Mouse (Mus musculus): ENCODE measurements around the gene D5Ertd579e. TPM values are rescaled to one million over a fixed set of nuclear protein-coding genes. Genes with fewer than 3 reads are reported as not detected.

Gene D5Ertd579e
- total and polyA plus RNA-seq, 3 experiments = 13.7 to 29.4 (median 22.9) TPM

- Histone ChIP-seq H3K4me3 (replicated peaks in 1 of 3; ENCODE audit: low read depth in 2 of 3, low read length in 2 of 3, poor library complexity in 1 of 3) (no peak overlapping the region), H3K79me2 (replicated peaks; ENCODE audit: control insufficient read depth, extremely low read depth, insufficient read depth, poor library complexity, severe bottlenecking) (no peaks in the 10 kb centered on the region), H3K27ac (ENCODE audit: insufficient read depth, low read depth) (no peak overlapping the region), H3K9ac (ENCODE audit: insufficient read depth, low read depth) (no peak overlapping the region), H3K4me2 (ENCODE audit: insufficient read depth, low read depth, poor library complexity, severe bottlenecking) (no peak overlapping the region), H3K9me3 (replicated peaks; ENCODE audit: low read length) (no peaks in the 10 kb centered on the region), H3K36me3 (replicated peaks in 1 of 2; ENCODE audit: control insufficient read depth in 1 of 2, insufficient read depth in 1 of 2, low read length in 1 of 2) (peaks cover 0 to 7% of the 10 kb centered on the region in 2 experiments), H3K4me1 (ENCODE audit: control insufficient read depth in 1 of 2, insufficient read depth in 2 of 2) (peaks cover 0 to 31% of the 10 kb centered on the region in 2 experiments), H3K27me3 (replicated peaks) (no peaks in the 10 kb centered on the region)
- no peak for TF ChIP-seq ETS1 (conservative IDR thresholded peaks at IDR 0.05; ENCODE audit: low read depth, low read length)
- TF ChIP-seq JUN (IDR thresholded peaks at IDR 0.05; ENCODE audit: insufficient read depth, low read depth, low read length) = no peak
- TF ChIP-seq IRF4 (IDR thresholded peaks at IDR 0.05; ENCODE audit: low read depth, low read length) = no peak
- TF ChIP-seq CTCF (conservative IDR thresholded peaks at IDR 0.05 in 1 of 2, IDR thresholded peaks at IDR 0.05 in 1 of 2; ENCODE audit: low read depth in 2 of 2, low read length in 2 of 2) = no peak
- no peak for TF ChIP-seq USF1 (IDR thresholded peaks at IDR 0.05; ENCODE audit: low read depth, low read length)
- TF ChIP-seq NELFE (IDR thresholded peaks at IDR 0.05; ENCODE audit: low read depth, low read length) = no peak
- no peak for TF ChIP-seq TBP (conservative IDR thresholded peaks at IDR 0.05; ENCODE audit: low read depth, low read length)
- no peak for TF ChIP-seq RAD21 (IDR thresholded peaks at IDR 0.05; ENCODE audit: low read depth, low read length)
- no peak for TF ChIP-seq CHD1 (IDR thresholded peaks at IDR 0.05; ENCODE audit: low read depth, low read length)
- TF ChIP-seq NRF1 (IDR thresholded peaks at IDR 0.05; ENCODE audit: low read depth, low read length) = no peak
- TF ChIP-seq EP300 (IDR thresholded peaks at IDR 0.05; ENCODE audit: low read length) = no peak
- no peak for TF ChIP-seq SMC3 (IDR thresholded peaks at IDR 0.05; ENCODE audit: low read depth, low read length)
- no peak for TF ChIP-seq GABPA (IDR thresholded peaks at IDR 0.05; ENCODE audit: insufficient replicate concordance, low read depth, low read length)
- TF ChIP-seq CHD2 (IDR thresholded peaks at IDR 0.05; ENCODE audit: low read length) = no peak
- no peak for TF ChIP-seq BHLHE40 (IDR thresholded peaks at IDR 0.05; ENCODE audit: low read depth, low read length)
- TF ChIP-seq SIN3A (IDR thresholded peaks at IDR 0.05; ENCODE audit: low read length) = no peak
- no peak for TF ChIP-seq MXI1 (IDR thresholded peaks at IDR 0.05; ENCODE audit: low read depth, low read length)
- no peak for TF ChIP-seq MAX (IDR thresholded peaks at IDR 0.05; ENCODE audit: low read length)
- dilution Hi-C loops (cut with MboI; ENCODE audit: extremely low pct_ligation_motif_present, extremely low pct_unique_long_range_greater_than_20kb, low sequenced_read_pairs) = no loop called here
- in situ Hi-C loops (cut with MboI; ENCODE audit: low pct_ligation_motif_present, low pct_unique_long_range_greater_than_20kb, low sequenced_read_pairs) = no loop called here
- no peak for DNase-seq (ENCODE audit: extremely low read depth)
These were observed 8.9 kb upstream of the D5Ertd579e start for GRCm38 (mm10) chr5:36704684-36705083.

GRCm38 (mm10) chr5:36700939-36701620 is 5.3 kb upstream of the D5Ertd579e start:
- no peak for TF ChIP-seq MXI1 (IDR thresholded peaks at IDR 0.05; ENCODE audit: low read depth, low read length)
- TF ChIP-seq NELFE (IDR thresholded peaks at IDR 0.05; ENCODE audit: low read depth, low read length) = no peak
- Histone ChIP-seq H3K27me3 (replicated peaks) (no peaks in the 10 kb centered on the region), H3K79me2 (replicated peaks; ENCODE audit: control insufficient read depth, extremely low read depth, insufficient read depth, poor library complexity, severe bottlenecking) (no peaks in the 10 kb centered on the region), H3K9me3 (replicated peaks; ENCODE audit: low read length) (no peaks in the 10 kb centered on the region), H3K27ac (ENCODE audit: insufficient read depth, low read depth) (no peak overlapping the region), H3K4me3 (replicated peaks in 1 of 3; ENCODE audit: low read depth in 2 of 3, low read length in 2 of 3, poor library complexity in 1 of 3) (no peak overlapping the region), H3K36me3 (replicated peaks in 1 of 2; ENCODE audit: control insufficient read depth in 1 of 2, insufficient read depth in 1 of 2, low read length in 1 of 2) (peaks cover 0 to 2% of the 10 kb centered on the region in 2 experiments), H3K4me2 (ENCODE audit: insufficient read depth, low read depth, poor library complexity, severe bottlenecking) (no peak overlapping the region), H3K9ac (ENCODE audit: insufficient read depth, low read depth) (no peak overlapping the region), H3K4me1 (ENCODE audit: control insufficient read depth in 1 of 2, insufficient read depth in 2 of 2) (peaks cover 6 to 59% of the 10 kb centered on the region in 2 experiments)
- dilution Hi-C loops (cut with MboI; ENCODE audit: extremely low pct_ligation_motif_present, extremely low pct_unique_long_range_greater_than_20kb, low sequenced_read_pairs) = no loop called here
- in situ Hi-C loops (cut with MboI; ENCODE audit: low pct_ligation_motif_present, low pct_unique_long_range_greater_than_20kb, low sequenced_read_pairs) = no loop called here
- DNase-seq (ENCODE audit: extremely low read depth) = no peak

Data from CH12.LX (cell line).